Mouse (Mus musculus) heart, adult 2 months (tissue): ENCODE measurements at regions not wholly inside any gene's neighbourhood (a gene's known extent, or its start where the extent isn't known, plus 50 kb on each side); places are given as distances from the start of the nearest gene placed in this dataset.
A peak's percentile ranks its signal among the peaks of the same experiment; 100 is the strongest.

ENCODE experiments used
- DNase-seq, 2 experiments: peaks; one replicate each; pipeline ENCODE4 v3.0.0; 2021
- H3K27ac ChIP-seq: fragments of 200-600 bp; 2 replicates; pipeline ENCODE4 v1.8.1; 2022
- H3K27me3 ChIP-seq: fragments of 200-500 bp; 2 replicates; pipeline ENCODE4 v1.6.1; 2012; ENCODE audit warnings: mild to moderate bottlenecking, low read length, inconsistent platforms, mixed read lengths; ENCODE audit not compliant: control insufficient read depth, insufficient read depth
- H3K36me3 ChIP-seq: fragments of 200-500 bp; 2 replicates; pipeline ENCODE4 v1.6.1; 2012; ENCODE audit warnings: low read length, inconsistent platforms; ENCODE audit not compliant: control insufficient read depth, insufficient read depth
- H3K4me1 ChIP-seq: fragments of 200-500 bp; 2 replicates; pipeline ENCODE4 v1.6.1; 2011; ENCODE audit warnings: low read length; ENCODE audit not compliant: control insufficient read depth, insufficient read depth
- H3K4me3 ChIP-seq: fragments of 200-600 bp; 2 replicates; pipeline ENCODE4 v1.8.1; 2022
- H3K79me2 ChIP-seq: fragments of 200-500 bp; replicated peaks from 2 replicates; pipeline ENCODE4 v1.6.1; 2012; ENCODE audit warnings: mild to moderate bottlenecking, inconsistent platforms, low read length, moderate library complexity, mixed read lengths; ENCODE audit not compliant: control insufficient read depth, insufficient read depth
- H3K9ac ChIP-seq: fragments of 200-500 bp; 2 replicates; pipeline ENCODE4 v1.6.1; 2012; ENCODE audit warnings: low read depth, mild to moderate bottlenecking, control low read depth, inconsistent platforms, low read length, mixed read lengths
- CTCF ChIP-seq: fragments of 200-600 bp; IDR thresholded peaks from 2 replicates; pipeline ENCODE4 v1.8.1; 2022; ENCODE audit warnings: antibody characterized with exemption, mild to moderate bottlenecking, moderate library complexity
- EP300 ChIP-seq: fragments of 200-500 bp; IDR thresholded peaks from 2 replicates; pipeline ENCODE4 v1.6.1; 2011; ENCODE audit warnings: low read depth, low read length, control low read depth; ENCODE audit not compliant: insufficient read depth
- POLR2A ChIP-seq: fragments of 200-500 bp; IDR thresholded peaks from 2 replicates; pipeline ENCODE4 v1.6.1; 2011; ENCODE audit warnings: mild to moderate bottlenecking, low read depth, low read length, control low read depth; ENCODE audit not compliant: insufficient read depth
- WGBS: fragments of 180-500 bp; shearing (Covaris S2); methylation state at CpG from one replicate; pipeline ENCODE4 v1.1.7; 2018; 5-methylcytosine and 5-hydroxymethylcytosine counted together
- intact Hi-C: fragments of 180-260 bp; cut with DNase I; formaldehyde crosslinking; loops from one replicate; pipeline ENCODE4 v1.15.1; 2025

- peaks cover 2% of the 10 kb centered on the region; the same call in 1 of the 2 replicates for H3K4me1 ChIP-seq
- H3K27me3 ChIP-seq: no peaks in the 10 kb centered on the region
- H3K9ac ChIP-seq: no peak overlapping the region
- intact Hi-C loops: no loop called here
- H3K27ac ChIP-seq: no peak overlapping the region
- DNase-seq: no peak
- no peak for TF ChIP-seq POLR2A
- no peak for TF ChIP-seq EP300
- TF ChIP-seq CTCF: no peak
- H3K36me3 ChIP-seq: no peaks in the 10 kb centered on the region
- no peaks in the 10 kb centered on the region for H3K79me2 ChIP-seq
- no peak overlapping the region for H3K4me3 ChIP-seq
- 71% methylated on average over 4 of the region's 4 CpGs for WGBS
Observed at GRCm38 (mm10) chr12:16381026-16381425, 229.7 kb downstream of the Lpin1 start.

DNA sequence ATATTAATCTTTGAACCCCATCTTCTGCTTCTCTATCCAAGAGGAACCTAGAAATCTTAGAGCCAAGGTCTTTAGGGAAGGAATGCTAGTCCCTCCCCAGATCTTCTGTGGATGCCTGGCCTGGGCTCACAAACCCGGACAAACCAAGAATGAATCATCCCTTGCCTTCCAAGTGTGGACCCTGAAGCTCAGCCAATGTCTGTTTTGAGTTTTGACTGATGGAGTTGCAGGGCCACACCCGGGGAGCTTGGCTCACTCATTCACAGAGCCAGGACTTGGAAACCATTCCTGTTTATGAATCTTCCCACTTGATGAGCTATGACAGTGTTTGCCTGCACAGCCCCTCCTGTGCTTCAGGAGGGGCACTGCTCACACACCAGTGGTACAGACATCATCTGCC, 230.4 kb downstream of the Lpin1 start:
- H3K36me3 ChIP-seq: no peaks in the 10 kb centered on the region
- peak in 1 of 2 experiments; percentile 28 for DNase-seq
- no peaks in the 10 kb centered on the region for H3K79me2 ChIP-seq
- no peak overlapping the region for H3K4me3 ChIP-seq
- intact Hi-C loops: no loop called here
- H3K27me3 ChIP-seq: no peaks in the 10 kb centered on the region
- H3K27ac ChIP-seq: no peak overlapping the region
- WGBS: 45% methylated on average over 2 of the region's 2 CpGs
- peaks cover 2% of the 10 kb centered on the region; the same call in 1 of the 2 replicates for H3K4me1 ChIP-seq
- no peak for TF ChIP-seq EP300
- no peak for TF ChIP-seq POLR2A
- TF ChIP-seq CTCF: no peak
- no peak overlapping the region for H3K9ac ChIP-seq

GRCm38 (mm10) chr12:16379415-16379814, 231.4 kb downstream of the Lpin1 start:
- no peaks in the 10 kb centered on the region for H3K27me3 ChIP-seq
- H3K79me2 ChIP-seq: no peaks in the 10 kb centered on the region
- H3K9ac ChIP-seq: no peak overlapping the region
- 55% methylated on average over 2 of the region's 2 CpGs for WGBS
- no peak for TF ChIP-seq POLR2A
- no peak for TF ChIP-seq CTCF
- intact Hi-C loops: no loop called here
- H3K4me1 ChIP-seq: peaks cover 2% of the 10 kb centered on the region; the same call in 1 of the 2 replicates
- H3K4me3 ChIP-seq: no peak overlapping the region
- H3K36me3 ChIP-seq: no peaks in the 10 kb centered on the region
- DNase-seq: peak; percentile 37 to 58
- H3K27ac ChIP-seq: no peak overlapping the region

DNA sequence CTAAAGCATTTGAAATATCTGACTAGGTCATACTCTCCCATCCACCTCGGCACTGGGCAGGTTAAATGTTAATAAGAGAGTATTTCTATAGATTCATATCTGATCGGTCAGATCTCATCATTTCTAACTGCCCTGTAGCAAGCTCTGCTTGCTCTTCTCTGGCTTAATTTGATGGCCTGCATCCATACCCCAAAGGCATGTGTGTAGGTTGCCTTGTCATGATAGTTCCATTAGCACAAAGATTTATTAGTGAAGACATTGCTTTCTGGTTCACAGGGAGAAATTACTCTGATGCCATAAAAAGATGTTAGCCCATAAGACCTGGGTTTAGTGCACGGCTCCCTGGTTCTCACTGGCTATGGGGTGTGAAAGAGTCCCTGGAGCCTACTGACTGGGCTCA, 232.3 kb downstream of the Lpin1 start:
- no peak overlapping the region for H3K9ac ChIP-seq
- intact Hi-C loops: no loop called here
- H3K4me1 ChIP-seq: peaks cover 2% of the 10 kb centered on the region; the same call in 1 of the 2 replicates
- H3K27ac ChIP-seq: no peak overlapping the region
- no peak overlapping the region for H3K4me3 ChIP-seq
- H3K36me3 ChIP-seq: no peaks in the 10 kb centered on the region
- TF ChIP-seq CTCF (no peak), POLR2A (no peak), EP300 (no peak)
- H3K27me3 ChIP-seq: no peaks in the 10 kb centered on the region
- DNase-seq: no peak
- H3K79me2 ChIP-seq: no peaks in the 10 kb centered on the region
- 91% methylated on average over 3 of the region's 3 CpGs for WGBS

DNA sequence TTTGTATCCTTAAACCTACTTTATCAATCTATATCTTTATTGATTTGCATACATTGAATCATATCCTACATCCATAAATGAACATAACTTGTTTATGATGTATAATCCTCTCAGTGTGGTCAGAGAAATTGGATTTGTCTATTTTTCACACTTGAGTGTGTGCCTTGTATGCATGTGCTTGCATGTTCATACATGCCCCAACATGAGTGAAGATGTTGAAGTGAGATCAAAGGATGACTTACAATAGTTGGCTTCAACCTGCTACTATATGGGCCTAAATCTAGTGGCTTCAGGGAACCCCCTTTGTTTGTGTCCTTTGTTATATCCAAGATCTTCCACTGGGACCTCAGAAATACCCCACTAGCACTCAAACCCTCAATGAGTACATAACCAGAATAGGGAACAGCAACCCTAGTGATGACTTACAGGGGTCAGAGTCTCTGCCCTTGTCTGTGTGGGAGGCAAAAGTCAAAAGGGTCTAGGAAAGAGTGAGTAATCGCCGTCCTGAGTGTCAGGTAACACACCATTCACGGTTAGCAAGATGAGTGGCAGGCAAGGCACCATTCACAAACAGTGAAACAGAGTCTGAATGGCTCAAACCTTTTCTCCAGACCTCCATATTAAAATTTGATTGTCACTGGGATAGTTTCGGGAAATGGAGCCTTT, 236.3 kb downstream of the Lpin1 start:
- intact Hi-C loops: no loop called here
- WGBS: 73% methylated on average over 4 of the region's 4 CpGs
- DNase-seq: no peak
- H3K27me3 ChIP-seq: no peaks in the 10 kb centered on the region
- TF ChIP-seq EP300 (no peak), POLR2A (no peak), CTCF (no peak)
- no peaks in the 10 kb centered on the region for H3K4me1 ChIP-seq
- no peak overlapping the region for H3K9ac ChIP-seq
- no peaks in the 10 kb centered on the region for H3K36me3 ChIP-seq
- no peaks in the 10 kb centered on the region for H3K79me2 ChIP-seq
- H3K27ac ChIP-seq: no peak overlapping the region
- no peak overlapping the region for H3K4me3 ChIP-seq

DNA sequence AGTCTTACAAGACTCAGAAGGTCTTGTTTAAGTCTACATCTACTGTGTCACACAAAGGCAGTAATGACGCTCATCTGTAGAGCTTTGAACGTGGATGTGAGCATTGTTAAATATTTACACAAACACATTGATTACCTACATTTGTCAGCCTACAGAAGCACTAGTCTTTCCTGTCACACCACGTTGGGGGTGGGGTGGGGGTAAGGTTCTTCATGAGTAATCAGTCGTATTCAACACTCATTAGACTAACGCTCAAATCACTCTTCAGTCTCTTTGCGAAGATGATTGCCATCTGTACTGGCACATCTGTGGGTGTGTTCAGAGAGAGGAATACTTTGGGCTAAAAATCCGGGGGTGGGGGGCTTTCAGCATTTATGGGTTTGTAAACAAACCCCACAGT, 240.7 kb downstream of the Lpin1 start:
- intact Hi-C loops: no loop called here
- WGBS: 82% methylated on average over 7 of the region's 7 CpGs

More for the DNA sequence above, 240.7 kb downstream of the Lpin1 start:
- no peak for DNase-seq
- no peak overlapping the region for H3K4me3 ChIP-seq
- H3K79me2 ChIP-seq: no peaks in the 10 kb centered on the region
- no peak overlapping the region for H3K27ac ChIP-seq
- no peaks in the 10 kb centered on the region for H3K4me1 ChIP-seq
- no peaks in the 10 kb centered on the region for H3K27me3 ChIP-seq
- H3K36me3 ChIP-seq: no peaks in the 10 kb centered on the region
- no peak overlapping the region for H3K9ac ChIP-seq
- no peak for TF ChIP-seq EP300
- TF ChIP-seq CTCF: no peak
- TF ChIP-seq POLR2A: no peak
